Mouse (Mus musculus) gastrocnemius, postnatal 36 days (tissue): ENCODE measurements at regions not wholly inside any gene's neighbourhood (a gene's known extent, or its start where the extent isn't known, plus 50 kb on each side); places are given as distances from the start of the nearest gene placed in this dataset.

Experiments used
- DNase-seq, 2 experiments: peaks; one replicate each; pipeline ENCODE4 v3.0.0; 2022
- intact Hi-C: fragments of 180-260 bp; cut with DNase I; formaldehyde crosslinking; loops from one replicate; pipeline ENCODE4 v1.15.1; 2025

DNA sequence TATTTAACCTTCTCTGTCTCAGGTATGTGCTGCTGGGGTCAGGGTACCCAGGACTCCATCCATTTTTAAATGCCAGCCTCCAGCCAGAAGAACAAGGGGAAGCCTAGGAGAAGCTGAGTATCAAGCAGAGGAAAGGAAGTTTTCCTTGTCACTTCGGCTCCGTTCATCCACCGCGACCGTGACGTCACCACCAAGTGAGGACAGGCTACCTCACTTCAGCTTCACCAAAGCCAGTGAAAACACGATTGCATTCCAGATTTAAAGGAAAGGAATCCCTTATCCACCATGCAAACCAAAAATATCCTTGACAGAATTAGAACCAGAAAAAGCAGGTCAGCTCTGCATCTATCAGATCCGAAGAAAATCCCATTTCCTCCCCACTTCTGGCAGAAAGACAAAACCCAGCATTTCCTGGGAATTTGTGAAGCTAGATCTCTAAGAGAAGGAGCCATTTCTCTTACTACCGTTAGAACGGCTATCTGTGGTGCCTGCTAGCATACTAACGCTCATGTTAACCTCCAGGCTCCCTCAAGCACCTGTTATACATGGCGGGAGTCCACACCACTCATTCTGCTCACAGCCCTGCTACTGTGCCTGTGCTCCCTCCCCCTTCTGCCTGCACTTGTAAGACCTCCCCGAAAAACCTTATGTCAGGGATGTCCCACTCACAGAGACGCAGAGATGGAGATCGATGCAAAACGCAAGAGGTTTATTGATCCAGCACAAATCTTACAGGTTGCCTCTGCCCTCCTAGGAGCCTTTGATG is 133.4 kb downstream of the Qrsl1 start:
- DNase-seq: no peak
- intact Hi-C loops: no loop called here

GRCm38 (mm10) chr10:43769026-43769425 is 132.5 kb downstream of the Qrsl1 start:
- DNase-seq: no peak
- intact Hi-C loops: no loop called here

DNA sequence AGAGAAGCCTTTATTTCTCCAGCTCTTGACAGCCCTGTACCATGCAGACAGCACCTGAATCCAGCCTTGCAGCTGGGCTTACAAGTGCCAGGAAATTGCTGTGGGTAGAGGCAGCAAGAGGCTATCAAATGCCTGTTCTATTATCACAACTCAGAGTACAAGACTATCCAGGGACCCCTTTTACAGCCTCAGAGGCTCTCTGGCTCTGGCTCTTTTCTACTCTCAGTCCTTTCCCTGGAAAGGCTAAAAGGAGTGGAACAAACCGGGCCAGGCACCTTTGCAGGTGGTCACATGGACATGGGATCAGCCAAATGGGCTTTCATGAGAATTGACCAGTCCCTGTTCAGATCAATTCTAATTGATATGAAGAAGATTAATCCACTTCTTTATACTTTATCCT is 125.7 kb downstream of the Qrsl1 start:
- intact Hi-C loops: no loop called here
- DNase-seq: no peak

GRCm38 (mm10) chr10:43777612-43778600 is 123.6 kb downstream of the Qrsl1 start:
- no peak for DNase-seq
- intact Hi-C loops: no loop called here

- no peak for DNase-seq
- intact Hi-C loops: no loop called here
Observed at GRCm38 (mm10) chr10:43780571-43780970, 121.0 kb downstream of the Qrsl1 start.

DNA sequence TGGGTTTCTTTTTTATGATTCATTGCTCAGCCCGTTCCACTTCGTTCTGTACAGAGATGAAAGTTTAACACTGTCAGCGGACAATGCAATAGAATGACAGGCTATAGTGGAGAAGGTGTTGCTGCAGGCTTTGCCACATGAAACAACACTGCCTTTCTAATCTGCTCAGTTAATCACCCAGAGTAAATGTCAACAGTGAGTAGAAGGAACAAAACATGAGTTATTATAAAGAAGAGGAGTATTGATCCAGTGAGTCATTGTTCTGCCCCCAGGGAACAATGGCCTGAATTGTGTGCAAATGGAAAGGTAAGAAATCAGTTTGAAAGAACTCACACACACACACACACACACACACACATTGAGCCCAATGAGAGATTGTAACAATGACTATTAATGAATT is 118.2 kb downstream of the Qrsl1 start:
- intact Hi-C loops: no loop called here
- no peak for DNase-seq

- DNase-seq: no peak
- intact Hi-C loops: no loop called here
Observed at GRCm38 (mm10) chr10:43790780-43791179, 110.8 kb downstream of the Qrsl1 start.

DNA sequence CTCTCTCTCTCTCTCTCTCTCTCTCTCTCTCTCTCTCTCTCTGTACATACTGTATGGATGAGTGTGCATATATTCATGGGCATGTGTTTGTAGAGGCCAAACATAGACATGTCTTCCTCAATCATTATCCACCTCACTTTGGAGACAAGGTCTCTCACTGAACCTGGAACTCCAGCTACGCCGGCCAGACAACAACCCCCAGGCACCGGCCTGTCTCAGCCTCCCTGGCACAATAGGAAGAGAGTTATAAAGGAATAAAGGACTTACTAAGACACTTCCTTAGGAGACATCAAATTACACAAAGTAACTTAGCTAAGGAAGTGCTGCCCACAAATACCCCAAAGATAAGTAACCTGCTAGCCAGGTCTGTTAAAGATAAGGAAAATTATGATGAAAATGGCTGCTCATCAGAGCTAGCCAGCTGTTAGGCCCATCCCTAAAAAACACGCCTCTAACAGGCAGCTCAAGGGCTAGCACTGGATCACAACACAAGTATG is 110.0 kb downstream of the Qrsl1 start:
- intact Hi-C loops: no loop called here
- DNase-seq: no peak

DNA sequence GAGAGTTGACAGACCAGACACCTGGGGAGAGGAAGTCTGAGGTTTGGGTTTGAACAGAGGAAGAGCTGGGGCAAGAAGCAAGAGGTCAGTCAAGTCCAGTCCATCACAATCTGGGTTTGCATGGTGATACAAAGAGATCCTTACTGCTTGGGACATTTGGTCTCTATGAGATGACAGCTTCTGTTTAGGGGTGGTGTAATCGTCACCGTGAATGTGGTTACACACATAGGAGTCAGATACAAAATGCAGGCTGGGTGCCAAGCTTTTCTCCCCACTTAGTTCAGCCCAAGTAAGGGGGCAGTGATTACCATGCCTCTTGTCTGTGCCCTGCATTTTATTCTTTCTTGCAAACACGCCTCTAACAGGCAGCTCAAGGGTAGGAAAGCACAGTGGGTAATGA is 108.9 kb downstream of the Qrsl1 start:
- no peak for DNase-seq
- intact Hi-C loops: no loop called here

DNA sequence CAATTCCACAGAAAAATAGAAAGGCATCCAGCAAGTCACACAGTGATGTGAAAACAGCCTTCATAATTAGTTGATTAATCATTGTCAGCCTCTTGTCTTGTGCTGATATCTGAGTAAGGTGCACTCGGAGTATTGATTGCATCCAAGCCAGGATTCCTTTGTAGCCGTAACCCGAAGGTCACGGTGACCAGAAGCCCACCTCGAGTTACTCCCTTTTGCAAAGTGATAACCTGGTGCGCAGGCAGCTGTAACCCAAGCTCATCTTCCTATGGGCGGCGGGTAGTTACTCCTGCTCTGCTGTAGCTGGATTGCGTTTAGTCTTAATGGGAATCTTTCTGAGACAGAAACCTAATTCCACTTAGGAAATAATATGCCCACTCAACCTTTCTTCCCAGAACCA is 107.0 kb downstream of the Qrsl1 start:
- DNase-seq: no peak
- intact Hi-C loops: no loop called here

DNA sequence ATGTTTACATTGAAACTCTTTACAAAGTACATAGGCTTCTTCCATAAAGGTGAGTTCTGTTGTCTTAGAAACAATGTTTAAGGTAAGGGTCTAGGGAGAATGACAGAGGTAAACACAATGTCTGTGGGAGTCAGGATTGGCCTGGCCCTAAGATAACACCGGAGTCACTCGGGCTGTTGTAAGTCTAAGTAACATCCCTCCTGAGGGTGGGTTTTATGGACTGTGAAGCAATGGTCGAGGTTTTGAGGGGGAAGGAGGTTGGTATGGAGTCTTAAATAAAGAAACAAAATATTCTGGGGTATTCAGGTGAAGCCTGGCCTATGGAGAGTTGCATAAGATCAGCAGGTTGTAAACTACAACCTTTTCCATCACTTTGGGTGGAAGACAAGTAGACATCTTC is 101.5 kb downstream of the Qrsl1 start:
- no peak for DNase-seq
- intact Hi-C loops: no loop called here

DNA sequence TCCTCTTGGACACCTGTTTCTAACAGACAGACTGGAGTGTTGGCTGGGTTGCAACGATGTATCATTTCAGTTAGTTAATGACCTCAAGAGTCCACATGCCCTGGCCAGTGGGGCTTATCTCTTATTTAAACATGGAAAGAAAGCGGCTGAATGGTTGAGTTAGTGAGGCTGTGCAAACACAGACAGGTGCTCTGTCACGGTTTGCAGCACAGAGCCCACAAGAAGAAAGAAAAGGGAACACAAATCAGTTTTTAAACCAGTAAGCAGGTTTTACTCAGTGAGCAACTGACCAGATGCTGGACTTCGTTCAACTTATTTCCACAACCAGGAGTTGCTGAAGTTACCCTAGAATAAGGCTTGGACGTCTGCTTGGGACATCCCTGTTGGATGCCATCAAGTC is 86.3 kb downstream of the Qrsl1 start:
- DNase-seq: no peak
- intact Hi-C loops: no loop called here

DNA sequence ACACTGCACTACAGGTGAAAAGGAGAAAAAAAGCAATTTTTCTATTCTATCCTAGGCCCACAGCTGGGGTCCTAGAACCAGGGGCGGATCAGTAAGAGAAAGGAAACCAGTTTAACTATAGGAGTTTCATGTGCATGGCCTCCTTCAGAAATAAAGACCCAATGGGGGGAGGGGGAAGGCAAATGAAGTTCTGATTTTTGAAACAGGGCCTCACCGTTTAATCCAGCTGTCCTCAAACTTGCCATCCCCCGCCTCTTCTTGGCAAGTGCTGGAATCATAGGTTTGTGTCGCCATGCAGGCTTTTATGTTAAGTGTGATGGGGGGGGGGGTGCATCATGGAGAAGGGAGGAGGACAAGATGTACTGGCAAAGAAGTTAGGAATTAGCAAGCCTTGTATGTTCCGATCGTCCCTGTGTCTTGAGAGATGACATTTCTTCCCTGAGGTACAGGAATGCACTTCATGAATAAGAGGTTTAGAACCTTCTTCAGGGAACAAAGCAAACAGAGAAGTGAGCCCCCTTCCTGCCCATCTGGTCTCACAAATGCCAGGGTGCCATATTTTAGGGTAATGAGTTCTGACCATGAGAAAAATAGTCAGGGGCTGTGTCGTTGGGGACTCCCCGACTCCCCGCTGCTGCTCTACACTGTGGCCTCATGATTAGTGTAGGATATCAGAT is 83.9 kb downstream of the Qrsl1 start:
- no peak for DNase-seq
- intact Hi-C loops: no loop called here

GRCm38 (mm10) chr10:43818623-43819022 is 82.9 kb downstream of the Qrsl1 start:
- no peak for DNase-seq
- intact Hi-C loops: no loop called here

DNA sequence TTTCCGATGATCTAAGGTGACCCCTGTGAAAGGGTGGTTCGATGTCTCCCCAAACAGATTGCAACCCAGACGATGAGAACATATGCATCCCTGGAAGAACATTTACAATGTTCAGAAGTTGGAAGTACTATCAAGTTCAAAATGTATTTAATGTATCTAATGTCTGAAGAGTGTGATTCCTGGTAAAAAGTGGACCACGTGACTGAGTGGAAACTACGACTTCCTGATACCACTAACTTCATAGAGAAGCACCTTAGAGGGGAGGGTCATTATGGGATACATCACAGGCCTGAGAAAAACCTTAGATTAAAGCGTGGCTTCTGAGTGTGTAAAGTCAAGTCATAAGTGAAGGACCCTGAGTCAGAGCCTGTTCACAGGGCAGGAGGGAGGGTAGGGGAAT is 82.1 kb downstream of the Qrsl1 start:
- intact Hi-C loops: no loop called here

GRCm38 (mm10) chr10:43822615-43823014 is 78.9 kb downstream of the Qrsl1 start:
- intact Hi-C loops: no loop called here
- no peak for DNase-seq

More for the DNA sequence above, 82.1 kb downstream of the Qrsl1 start:
- DNase-seq: no peak

DNA sequence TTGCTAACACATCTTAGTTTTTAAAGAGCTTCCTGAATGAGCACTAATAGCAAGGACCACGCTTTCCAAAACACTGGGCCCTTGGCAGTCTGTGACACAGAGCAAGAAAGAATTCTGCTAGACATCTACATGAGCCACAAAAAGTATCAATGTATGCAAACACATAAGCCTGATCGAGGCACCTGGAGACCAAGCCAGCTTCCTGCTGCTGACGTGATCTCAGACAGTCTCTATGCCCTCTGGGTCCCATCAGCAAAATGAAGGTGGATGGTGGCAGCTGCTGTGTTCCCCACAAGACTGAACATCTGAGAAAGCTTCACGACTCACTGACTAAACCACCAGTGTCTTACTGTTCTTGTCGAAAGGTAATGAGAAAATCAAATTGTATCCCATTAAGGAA is 77.5 kb downstream of the Qrsl1 start:
- intact Hi-C loops: no loop called here
- no peak for DNase-seq
